Mouse (Mus musculus): ENCODE results near the gene Nabp2. TPM values are rescaled to one million over a fixed set of nuclear protein-coding genes. Genes with fewer than 3 reads are reported as not detected.

Nabp2 gene
- polyA plus RNA-seq, 1 experiment: 226 TPM

DNA sequence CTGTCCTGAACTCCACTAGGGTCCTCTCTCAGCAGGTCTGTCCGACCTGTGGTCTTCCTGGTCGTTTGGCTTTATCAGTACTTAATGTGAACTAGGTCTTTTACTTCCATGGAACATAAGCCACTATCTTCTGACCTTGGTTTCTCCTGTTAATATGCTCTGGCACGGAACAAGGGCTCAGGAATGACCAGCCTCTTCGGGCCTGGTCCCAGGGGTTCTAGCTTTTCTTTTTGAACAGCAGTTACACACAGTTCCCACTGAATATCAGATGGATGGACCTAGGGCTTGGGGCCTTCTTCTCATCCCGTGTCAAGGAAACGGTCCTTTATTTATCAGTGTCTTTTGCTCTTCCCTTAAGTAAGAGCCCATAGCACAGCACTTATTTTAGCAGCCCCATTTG lies 49.5 kb downstream of the Nabp2 start:
- no peak for TF ChIP-seq GATA1 (IDR thresholded peaks at IDR 0.05; ENCODE audit: low read length)

DNA sequence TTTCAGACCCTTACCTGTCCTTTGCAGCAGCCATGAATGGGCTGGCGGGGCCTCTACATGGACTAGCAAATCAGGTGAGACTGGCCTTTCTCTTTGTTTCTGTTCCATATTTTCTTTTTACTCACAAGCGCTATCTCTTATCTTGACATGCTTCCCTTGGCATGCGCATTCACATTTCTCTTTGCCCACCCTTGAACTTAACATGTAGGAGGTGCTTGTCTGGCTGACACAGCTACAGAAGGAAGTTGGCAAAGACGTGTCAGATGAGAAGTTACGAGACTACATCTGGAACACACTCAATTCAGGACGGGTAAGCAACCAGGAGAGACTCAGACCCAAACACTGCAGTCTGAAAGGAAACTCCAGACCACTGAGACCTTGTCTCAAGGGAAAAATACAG lies 52.1 kb downstream of the Nabp2 start:
- no peak for TF ChIP-seq GATA1 (IDR thresholded peaks at IDR 0.05; ENCODE audit: low read length)

DNA sequence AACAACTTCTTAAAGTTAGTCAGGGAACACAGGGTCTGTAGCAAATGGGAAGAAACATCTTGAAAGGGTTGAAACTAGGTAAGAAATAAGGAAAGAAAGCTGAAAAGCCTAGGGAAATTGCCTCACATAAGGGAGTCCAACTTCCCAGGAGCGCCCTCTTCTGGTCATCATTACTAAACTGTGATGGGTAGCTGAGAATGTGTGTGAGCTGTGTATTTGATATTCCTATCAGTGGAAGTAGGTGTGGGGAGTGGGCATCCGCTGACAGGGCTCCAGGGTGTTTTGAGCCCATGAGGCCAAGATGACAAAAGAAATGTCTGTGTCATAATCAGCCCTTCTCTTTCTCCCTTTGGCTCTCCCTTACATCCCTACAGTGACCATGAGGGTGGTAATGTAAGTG lies 52.5 kb downstream of the Nabp2 start:
- TF ChIP-seq GATA1 (IDR thresholded peaks at IDR 0.05; ENCODE audit: low read length): no peak

Other genes starting within 250 kb of the Nabp2 start
- 8.8 and 10.8 TPM in 2 replicates for gene Rbms2, start 231.2 kb downstream of the Nabp2 start, polyA plus RNA-seq (2012)
- 15.4 and 19.6 TPM in 2 replicates for gene Gls2, start 217.0 kb downstream of the Nabp2 start, polyA plus RNA-seq (2012)
- 3.9 and 5.2 TPM in 2 replicates for gene Spryd4, start 199.7 kb downstream of the Nabp2 start, polyA plus RNA-seq (2012)
- not detected in 2 replicates for gene Mip, start 185.7 kb downstream of the Nabp2 start, polyA plus RNA-seq (2012)
- 38.9 and 45.1 TPM in 2 replicates for gene Timeless, start 179.4 kb downstream of the Nabp2 start, polyA plus RNA-seq (2012)
- 0.04 TPM in 1 of 2 replicates, not detected in the other for gene Apon, start 157.4 kb downstream of the Nabp2 start, polyA plus RNA-seq (2012)
- gene Apof, start 142.8 kb downstream of the Nabp2 start, polyA plus RNA-seq (2012): not detected in 2 replicates
- gene Stat2, start 140.9 kb downstream of the Nabp2 start, polyA plus RNA-seq (2012): 9.1 TPM in 2 replicates
- 0.05 and 0.08 TPM in 2 replicates for gene Il23a, start 112.7 kb downstream of the Nabp2 start, polyA plus RNA-seq (2012)
- gene Pan2, start 108.2 kb downstream of the Nabp2 start, polyA plus RNA-seq (2012): 2.7 and 3.1 TPM in 2 replicates
- gene Cnpy2, start 89.0 kb downstream of the Nabp2 start, polyA plus RNA-seq (2012): 83.4 and 115 TPM in 2 replicates
- gene Cs, start 73.8 kb downstream of the Nabp2 start, polyA plus RNA-seq (2012): 16.3 and 53.3 TPM in 2 replicates
- gene Coq10a, start 42.5 kb downstream of the Nabp2 start, polyA plus RNA-seq (2012): 8.7 and 15.8 TPM in 2 replicates
- 79.7 and 85.8 TPM in 2 replicates for gene Ankrd52, start 34.4 kb downstream of the Nabp2 start, polyA plus RNA-seq (2012)
- not detected in 2 replicates for gene Slc39a5, start 10.3 kb downstream of the Nabp2 start, polyA plus RNA-seq (2012)
- 11.6 and 14.5 TPM in 2 replicates for gene Rnf41, start 165 bp upstream of the Nabp2 start, polyA plus RNA-seq (2012)
- 158 and 204 TPM in 2 replicates for gene Smarcc2, start 47.8 kb upstream of the Nabp2 start, polyA plus RNA-seq (2012)
- 221 and 292 TPM in 2 replicates for gene Myl6, start 82.7 kb upstream of the Nabp2 start, polyA plus RNA-seq (2012)
- 18.5 and 18.8 TPM in 2 replicates for gene Myl6b, start 87.2 kb upstream of the Nabp2 start, polyA plus RNA-seq (2012)
- 77.9 and 92.1 TPM in 2 replicates for gene Esyt1, start 114.4 kb upstream of the Nabp2 start, polyA plus RNA-seq (2012)
- gene Zc3h10, start 136.3 kb upstream of the Nabp2 start, polyA plus RNA-seq (2012): 18.8 and 21.2 TPM in 2 replicates
- gene Rpl41, start 137.8 kb upstream of the Nabp2 start, polyA plus RNA-seq (2012): 8,707 and 11,892 TPM in 2 replicates
- 631 and 749 TPM in 2 replicates for gene Pa2g4, start 154.5 kb upstream of the Nabp2 start, polyA plus RNA-seq (2012)
- gene Erbb3, start 178.2 kb upstream of the Nabp2 start, polyA plus RNA-seq (2012): 0.39 TPM in 2 replicates
- gene Rps26, start 215.3 kb upstream of the Nabp2 start, polyA plus RNA-seq (2012): 1,312 and 5,477 TPM in 2 replicates
- 2.7 and 3.6 TPM in 2 replicates for gene Ikzf4, start 234.5 kb upstream of the Nabp2 start, polyA plus RNA-seq (2012)

Measured in G1E-ER4 (cell line).